8 mouse cellular contexts compared by ENCODE assay signal in genomic region chr3:134330943-134331342, GRCm38 (mm10).
DNase-seq lines count a peak whose midpoint lies in the region; ATAC-seq and TF ChIP-seq lines count a peak whose summit lies in the region.

No protein-coding gene starts in this region.

- no peak for DNase-seq in kidney, postnatal 0 days (ENCODE audit: low spot score)
- no peak for DNase-seq in kidney, adult 18-20 months
- DNase-seq in embryo, embryonic 10.5 days (ENCODE audit: low spot score) = peak; percentile 27
- DNase-seq in forelimb bud, embryonic 11.5 days (ENCODE audit: low read depth, low spot score) = peak; percentile 72
- DNase-seq in B cell, adult 2 months = no peak
- no peak for DNase-seq in cerebellum, adult 9-11 months
- no peak for DNase-seq in kidney, postnatal 4 days

- H3K27ac ChIP-seq in kidney, postnatal 0 days = no peak overlapping the region
- peak overlapping the region; percentile 77 for H3K27ac ChIP-seq in midbrain, embryonic 15.5 days

- H3K36me3 ChIP-seq in kidney, postnatal 0 days (ENCODE audit: insufficient read depth, low read length) = no peaks in the 10 kb centered on the region
- H3K36me3 ChIP-seq in midbrain, embryonic 15.5 days (replicated peaks) = no peaks in the 10 kb centered on the region

- no peak for ATAC-seq in kidney, postnatal 0 days (replicated peaks; ENCODE audit: low FRiP score, low read depth)
- ATAC-seq in midbrain, embryonic 15.5 days (replicated peaks) = peak; percentile 82

- H3K9ac ChIP-seq in kidney, postnatal 0 days (ENCODE audit: low read depth, low read length) = no peak overlapping the region
- H3K9ac ChIP-seq in midbrain, embryonic 15.5 days = peak overlapping the region; percentile 35

- H3K27me3 ChIP-seq in kidney, postnatal 0 days (ENCODE audit: insufficient read depth, low read length) = no peaks in the 10 kb centered on the region
- H3K27me3 ChIP-seq in midbrain, embryonic 15.5 days (replicated peaks) = no peaks in the 10 kb centered on the region

- 0 out of 2 replicates have a peak overlapping the region, but pooled peaks have one; percentile 5 for H3K4me3 ChIP-seq in kidney, postnatal 0 days (replicated peaks; ENCODE audit: low read depth, low read length)
- peak overlapping the region; percentile 35 for H3K4me3 ChIP-seq in midbrain, embryonic 15.5 days

- H3K4me2 ChIP-seq in kidney, postnatal 0 days (ENCODE audit: low read length) = peak overlapping the region; percentile 42
- peak overlapping the region; percentile 51 for H3K4me2 ChIP-seq in midbrain, embryonic 15.5 days

- 28% methylated on average over 11 of the region's 11 CpGs for WGBS in kidney, postnatal 0 days
- WGBS in midbrain, embryonic 15.5 days = 30% methylated on average over 11 of the region's 11 CpGs

- no peaks in the 10 kb centered on the region for H3K9me3 ChIP-seq in kidney, postnatal 0 days (replicated peaks; ENCODE audit: low read length)
- no peaks in the 10 kb centered on the region for H3K9me3 ChIP-seq in midbrain, embryonic 15.5 days

- TF ChIP-seq CTCF in kidney, postnatal 0 days (IDR thresholded peaks at IDR 0.05; ENCODE audit: low read depth) = no peak

- no peaks in the 10 kb centered on the region for H3K4me1 ChIP-seq in kidney, postnatal 0 days (replicated peaks; ENCODE audit: insufficient read depth, low read length)
- H3K4me1 ChIP-seq in midbrain, embryonic 15.5 days = peaks cover 12% of the 10 kb centered on the region

Comparison
In these comparisons a context has a peak if more than half of its experiments do, and no peak if none do; other contexts are left out.
1. DNase-seq: peak in embryo, embryonic 10.5 days (single experiment) and forelimb bud, embryonic 11.5 days (single experiment); none in kidney, postnatal 0 days (single experiment), kidney, adult 18-20 months (single experiment), B cell, adult 2 months (0 of 2), cerebellum, adult 9-11 months (single experiment) and kidney, postnatal 4 days (0 of 2).